Mouse (Mus musculus) urinary bladder, postnatal 36 days (tissue): ENCODE results near the gene Col15a1.
A peak's percentile ranks its signal among the peaks of the same experiment; 100 is the strongest.

ENCODE experiments used
- DNase-seq, 2 experiments: peaks; one replicate each; pipeline ENCODE4 v3.0.0; 2022; ENCODE audit warnings: low spot score in 2 of 2, mixed read lengths in 1 of 2

The Col15a1 gene

GRCm38 (mm10) chr4:47349759-47350158 lies 141.8 kb downstream of the Col15a1 start:
- no peak for DNase-seq

- DNase-seq = peak; percentile 34 to 36
Measured at GRCm38 (mm10) chr4:47351386-47352049, 143.6 kb downstream of the Col15a1 start.

GRCm38 (mm10) chr4:47352061-47352661 lies 144.2 kb downstream of the Col15a1 start:
- DNase-seq = peak; percentile 46 to 50

- peak; percentile 97 to 98 for DNase-seq
Measured at GRCm38 (mm10) chr4:47352803-47353388, 144.9 kb downstream of the Col15a1 start, which contains the start of gene Tgfbr1. Gene Tgfbr1 (plus strand): TSS chr4:47353222.

- DNase-seq = peak in 1 of 2 experiments; percentile 67
Measured at GRCm38 (mm10) chr4:47353416-47354111, 145.6 kb downstream of the Col15a1 start.

GRCm38 (mm10) chr4:47354304-47354703 lies 146.3 kb downstream of the Col15a1 start:
- DNase-seq = no peak

GRCm38 (mm10) chr4:47362662-47363061 lies 154.7 kb downstream of the Col15a1 start:
- no peak for DNase-seq
